Mouse (Mus musculus) erythroblast, embryonic 14.5 days (primary cell): ENCODE results near the gene Olfr195.

Source experiments
- GATA1 ChIP-seq: IDR thresholded peaks from 2 replicates; pipeline ENCODE4 v1.6.1; 2012; ENCODE audit warnings: low read length, inconsistent platforms, mixed read lengths
- TAL1 ChIP-seq: IDR thresholded peaks from 3 replicates; pipeline ENCODE4 v1.6.1; 2012; ENCODE audit warnings: low read length, inconsistent platforms, mixed read lengths

- TF ChIP-seq TAL1 (no peak), GATA1 (no peak)
Observed at GRCm38 (mm10) chr16:59111781-59112180, 35.1 kb upstream of the Olfr195 start, which contains the start of gene Olfr193.
